ENCODE assay signal across 8 mouse cellular contexts in the genomic region with DNA sequence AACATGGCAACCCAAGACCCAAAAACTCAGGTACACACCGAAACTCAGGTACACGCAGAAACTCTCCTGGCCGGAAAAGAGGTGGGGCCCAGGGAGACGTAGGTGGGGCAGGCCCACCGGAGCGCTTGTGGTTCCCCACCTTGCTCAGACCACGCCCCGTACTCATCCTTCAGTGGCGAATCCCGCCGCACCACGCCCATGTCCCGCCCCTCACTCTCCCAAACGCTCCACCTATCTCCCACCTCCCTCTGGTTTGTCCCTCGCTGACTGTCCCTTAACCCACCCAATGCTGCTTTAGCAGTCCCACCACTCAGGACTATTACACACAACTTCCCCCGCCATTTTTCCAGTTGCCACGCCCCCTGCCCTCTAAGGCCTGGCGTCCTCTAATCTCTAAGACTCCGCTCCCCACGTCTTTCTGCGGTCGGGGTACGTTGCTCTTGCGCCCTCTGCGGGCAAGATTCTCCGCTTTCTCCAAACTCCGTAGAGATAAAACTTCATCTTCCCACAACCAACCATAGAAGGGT. TPM values are rescaled to one million over a fixed set of nuclear protein-coding genes. Genes with fewer than 3 reads are reported as not detected.
DNase-seq lines count a peak whose midpoint lies in the region; ATAC-seq and TF ChIP-seq lines count a peak whose summit lies in the region.

No protein-coding gene starts in this region.

- H3K4me2 ChIP-seq in forebrain, embryonic 12.5 days = peak overlapping the region; percentile 89
- H3K4me2 ChIP-seq in heart, postnatal 0 days (ENCODE audit: low read depth, low read length) = peak overlapping the region; percentile 69
- H3K4me2 ChIP-seq in lung, embryonic 14.5 days = peak overlapping the region; percentile 87

- DNase-seq in adrenal gland, postnatal 4 days (ENCODE audit: low spot score in 2 of 2) = peak; percentile 73 to 75
- DNase-seq in heart, postnatal 0 days (ENCODE audit: low spot score) = peak; percentile 88
- peak; percentile 94 for DNase-seq in kidney, postnatal 36 days
- peak; percentile 98 for DNase-seq in lung, embryonic 14.5 days
- peak; percentile 65 to 76 for DNase-seq in thymus, adult 18-20 months

- no peak for TF ChIP-seq EP300 in heart, postnatal 0 days (IDR thresholded peaks at IDR 0.05; ENCODE audit: low read depth)

- peak; percentile 55 for TF ChIP-seq CTCF in C2C12 (IDR thresholded peaks at IDR 0.05; ENCODE audit: control insufficient read depth, insufficient read depth, insufficient read length)
- peak; percentile 83 for TF ChIP-seq CTCF in heart, postnatal 0 days (IDR thresholded peaks at IDR 0.05; ENCODE audit: low read depth)
- TF ChIP-seq CTCF in lung, embryonic 14.5 days (IDR thresholded peaks at IDR 0.05; ENCODE audit: low read depth) = peak; percentile 88

- peak overlapping the region; percentile 76 for H3K4me3 ChIP-seq in C2C12 (ENCODE audit: insufficient read depth, poor library complexity, severe bottlenecking)
- peak overlapping the region; percentile 67 for H3K4me3 ChIP-seq in forebrain, embryonic 12.5 days (replicated peaks)
- H3K4me3 ChIP-seq in heart, postnatal 0 days (ENCODE audit: low read depth, low read length) = peak overlapping the region; percentile 68
- peak overlapping the region; percentile 75 for H3K4me3 ChIP-seq in lung, embryonic 14.5 days (ENCODE audit: low read depth, low read length)

- H3K9me3 ChIP-seq in forebrain, embryonic 12.5 days = no peaks in the 10 kb centered on the region
- H3K9me3 ChIP-seq in heart, postnatal 0 days (replicated peaks; ENCODE audit: control insufficient read depth, low read length) = no peaks in the 10 kb centered on the region
- no peaks in the 10 kb centered on the region for H3K9me3 ChIP-seq in lung, embryonic 14.5 days (ENCODE audit: low read depth, low read length)

- H3ac ChIP-seq in C2C12 (ENCODE audit: control insufficient read depth, insufficient read length, low read depth) = peak overlapping the region; percentile 39

- 0% methylated on average over 27 of the region's 27 CpGs for WGBS in forebrain, embryonic 12.5 days
- WGBS in heart, postnatal 0 days = under 1% methylated on average over 27 of the region's 27 CpGs
- under 1% methylated on average over 27 of the region's 27 CpGs for WGBS in lung, embryonic 14.5 days

- no peaks in the 10 kb centered on the region for H3K27me3 ChIP-seq in C2C12 (ENCODE audit: control insufficient read depth, insufficient read depth, insufficient read length)
- H3K27me3 ChIP-seq in forebrain, embryonic 12.5 days = peaks cover 30% of the 10 kb centered on the region; the same call in 1 of the 2 replicates
- no peaks in the 10 kb centered on the region for H3K27me3 ChIP-seq in heart, postnatal 0 days (ENCODE audit: control insufficient read depth, insufficient read depth, low read length)
- no peaks in the 10 kb centered on the region for H3K27me3 ChIP-seq in lung, embryonic 14.5 days (ENCODE audit: insufficient read depth, low read length)

- peaks cover 52% of the 10 kb centered on the region for H3K4me1 ChIP-seq in forebrain, embryonic 12.5 days
- H3K4me1 ChIP-seq in heart, postnatal 0 days (ENCODE audit: control insufficient read depth, insufficient read depth) = peaks cover 23% of the 10 kb centered on the region
- H3K4me1 ChIP-seq in lung, embryonic 14.5 days (ENCODE audit: insufficient read depth) = peaks cover 16% of the 10 kb centered on the region

- H3K9ac ChIP-seq in forebrain, embryonic 12.5 days = peak overlapping the region; percentile 79
- peak overlapping the region; percentile 77 for H3K9ac ChIP-seq in heart, postnatal 0 days (replicated peaks; ENCODE audit: low read depth, low read length)
- peak overlapping the region; percentile 97; the same call in 1 of the 2 replicates for H3K9ac ChIP-seq in lung, embryonic 14.5 days

- peaks cover 43% of the 10 kb centered on the region for H3K79me2 ChIP-seq in C2C12 (ENCODE audit: control insufficient read depth, insufficient read depth)

- ATAC-seq in forebrain, embryonic 12.5 days (ENCODE audit: low FRiP score) = peak; percentile 85
- peak; percentile 76 for ATAC-seq in heart, postnatal 0 days (ENCODE audit: insufficient read depth, low read depth)
- ATAC-seq in lung, embryonic 14.5 days (ENCODE audit: insufficient read depth) = peak; percentile 87
- ATAC-seq in neutrophil, adult 5-6 weeks (ENCODE audit: extremely low read depth, insufficient number of reproducible peaks, low FRiP score, poor library complexity, severe bottlenecking) = peak; percentile 56; the same call in 1 of the 2 replicates

- peak overlapping the region; percentile 96 for H3K27ac ChIP-seq in forebrain, embryonic 12.5 days
- H3K27ac ChIP-seq in heart, postnatal 0 days (ENCODE audit: low read depth) = peak overlapping the region; percentile 90
- peak overlapping the region; percentile 100 for H3K27ac ChIP-seq in lung, embryonic 14.5 days (ENCODE audit: low read depth)

- H3K36me3 ChIP-seq in C2C12 (ENCODE audit: control insufficient read depth, insufficient read depth) = no peaks in the 10 kb centered on the region
- no peaks in the 10 kb centered on the region for H3K36me3 ChIP-seq in forebrain, embryonic 12.5 days (replicated peaks)
- no peaks in the 10 kb centered on the region for H3K36me3 ChIP-seq in heart, postnatal 0 days (replicated peaks; ENCODE audit: control insufficient read depth, insufficient read depth, low read length)
- peaks cover 22% of the 10 kb centered on the region for H3K36me3 ChIP-seq in lung, embryonic 14.5 days (ENCODE audit: insufficient read depth)

- H3K79me3 ChIP-seq in C2C12 (ENCODE audit: low read depth) = peaks cover 31% of the 10 kb centered on the region

TF ChIP-seq in C2C12, 6 proteins besides CTCF, POLR2A, EP300 and RAD21:
- TF ChIP-seq MYOG (IDR thresholded peaks at IDR 0.05; ENCODE audit: control insufficient read depth, extremely low read depth, insufficient read length) = no peak
- TF ChIP-seq USF1 (IDR thresholded peaks at IDR 0.05; ENCODE audit: low read depth) = no peak
- no peak for TF ChIP-seq MYOD1 (IDR thresholded peaks at IDR 0.05; ENCODE audit: control insufficient read depth, insufficient read length, low read depth)
- no peak for TF ChIP-seq MAX (IDR thresholded peaks at IDR 0.05)
- no peak for TF ChIP-seq CEBPB (IDR thresholded peaks at IDR 0.05; ENCODE audit: low read depth)
- no peak for TF ChIP-seq FOSL1 (IDR thresholded peaks at IDR 0.05; ENCODE audit: insufficient read depth, low read length, poor library complexity, severe bottlenecking)
TF ChIP-seq in C2C12: peak in this region for 0.

RNA-seq across cellular contexts. Expression of gene Arhgef17, which starts 0.6 kb away (rescaled TPM):
- 35.4 TPM for polyA plus RNA-seq in C2C12 (2012; fragmentation: generic; extraction: Trizol)
- 10 to 100 TPM; 73.3 to 79.3 TPM for total RNA-seq in adrenal gland, postnatal 4 days (2021)
- polyA plus RNA-seq in forebrain, embryonic 12.5 days (2016; fragmentation: Nextera tagmentation; extraction: Ambion mirVana) = 6.5 and 8.1 TPM in 2 replicates
- 28.4 and 42.3 TPM in 2 replicates for total RNA-seq in heart, postnatal 0 days (2014; rRNA removed; ENCODE audit: low replicate concordance)
- 2.6 and 2.8 TPM in 2 replicates for polyA plus RNA-seq in heart, postnatal 0 days (2015; fragmentation: Nextera tagmentation; extraction: Ambion mirVana)
- 18.5 and 22.5 TPM in 2 replicates for polyA plus RNA-seq in lung, embryonic 14.5 days (2014; fragmentation: Nextera tagmentation; extraction: Ambion mirVana)
- total RNA-seq in neutrophil, adult 5-6 weeks (2017) = 0.25 TPM in 1 of 2 replicates, not detected in the other

RNA-seq across cellular contexts. Expression of gene P2ry6, which starts 41.9 kb away (rescaled TPM):
- polyA plus RNA-seq in C2C12 (2012; fragmentation: generic; extraction: Trizol) = 0.04 TPM
- 1 to 10 TPM; 6.5 to 7.1 TPM for total RNA-seq in adrenal gland, postnatal 4 days (2021)
- 1.9 and 2.7 TPM in 2 replicates for polyA plus RNA-seq in forebrain, embryonic 12.5 days (2016; fragmentation: Nextera tagmentation; extraction: Ambion mirVana)
- 1.0 and 4.5 TPM in 2 replicates for total RNA-seq in heart, postnatal 0 days (2014; rRNA removed; ENCODE audit: low replicate concordance)
- 3.5 and 3.9 TPM in 2 replicates for polyA plus RNA-seq in heart, postnatal 0 days (2015; fragmentation: Nextera tagmentation; extraction: Ambion mirVana)
- 9.4 and 10.9 TPM in 2 replicates for polyA plus RNA-seq in lung, embryonic 14.5 days (2014; fragmentation: Nextera tagmentation; extraction: Ambion mirVana)
- 1.4 and 2.0 TPM in 2 replicates for total RNA-seq in neutrophil, adult 5-6 weeks (2017)

Comparison
In these comparisons a context has a peak if more than half of its experiments do, and no peak if none do; other contexts are left out.
1. Peak in every context shown above with its lines: DNase-seq, ATAC-seq, H3K4me3 ChIP-seq and H3K27ac ChIP-seq.